Mouse (Mus musculus): ENCODE data around the gene Gm42906.

Gene Gm42906

GRCm38 (mm10) chr5:151149509-151149908 is 278.5 kb downstream of the Gm42906 start:
- in situ Hi-C loops (cut with MseI, MboI) = loop anchor here in 1 of 2 experiments (10.0 kb wide), 1 partner anchor 215 kb away; no protein-coding TSS in a partner anchor

- in situ Hi-C loops (cut with MseI, MboI) = loop anchor here in 1 of 2 experiments (10.0 kb wide), 1 partner anchor 217 kb away; no protein-coding TSS in a partner anchor
Observed at GRCm38 (mm10) chr5:151148079-151148478, 279.9 kb downstream of the Gm42906 start.

GRCm38 (mm10) chr5:151145807-151146206 is 282.2 kb downstream of the Gm42906 start:
- in situ Hi-C loops (cut with MseI, MboI) = loop anchor here in 1 of 2 experiments (10.0 kb wide), 1 partner anchor 219 kb away; no protein-coding TSS in a partner anchor

GRCm38 (mm10) chr5:151143955-151144354 is 284.0 kb downstream of the Gm42906 start:
- in situ Hi-C loops (cut with MseI, MboI) = loop anchor here in 1 of 2 experiments (10.0 kb wide), 1 partner anchor 221 kb away; no protein-coding TSS in a partner anchor

- in situ Hi-C loops (cut with MseI, MboI) = loop anchor here in 1 of 2 experiments (10.0 kb wide), 1 partner anchor 222 kb away; no protein-coding TSS in a partner anchor
Observed at GRCm38 (mm10) chr5:151142671-151143601, 285.0 kb downstream of the Gm42906 start.

- in situ Hi-C loops (cut with MseI, MboI) = loop anchor here in 1 of 2 experiments (10.0 kb wide), 1 partner anchor 223 kb away; no protein-coding TSS in a partner anchor
Observed at GRCm38 (mm10) chr5:151142241-151142640, 285.7 kb downstream of the Gm42906 start.

- in situ Hi-C loops (cut with MseI, MboI) = no loop called here
Observed at GRCm38 (mm10) chr5:151137901-151138300, 290.1 kb downstream of the Gm42906 start.

GRCm38 (mm10) chr5:151137311-151137710 is 290.7 kb downstream of the Gm42906 start:
- in situ Hi-C loops (cut with MseI, MboI) = no loop called here

GRCm38 (mm10) chr5:151135965-151136364 is 292.0 kb downstream of the Gm42906 start:
- in situ Hi-C loops (cut with MseI, MboI) = no loop called here

- in situ Hi-C loops (cut with MseI, MboI) = no loop called here
Observed at GRCm38 (mm10) chr5:151135078-151135826, 292.7 kb downstream of the Gm42906 start.

- in situ Hi-C loops (cut with MseI, MboI) = no loop called here
Observed at GRCm38 (mm10) chr5:151134202-151134601, 293.8 kb downstream of the Gm42906 start.

- in situ Hi-C loops (cut with MseI, MboI) = no loop called here
Observed at GRCm38 (mm10) chr5:151133744-151134143, 294.2 kb downstream of the Gm42906 start.

- in situ Hi-C loops (cut with MseI, MboI) = no loop called here
Observed at GRCm38 (mm10) chr5:151129762-151130161, 298.2 kb downstream of the Gm42906 start.

- in situ Hi-C loops (cut with MseI, MboI) = no loop called here
Observed at GRCm38 (mm10) chr5:151127298-151127717, 300.7 kb downstream of the Gm42906 start.

- in situ Hi-C loops (cut with MseI, MboI) = no loop called here
Observed at GRCm38 (mm10) chr5:151126608-151127005, 301.4 kb downstream of the Gm42906 start.

- in situ Hi-C loops (cut with MseI, MboI) = no loop called here
Observed at GRCm38 (mm10) chr5:151125985-151126607, 301.9 kb downstream of the Gm42906 start.

GRCm38 (mm10) chr5:151117846-151118245 is 310.1 kb downstream of the Gm42906 start:
- in situ Hi-C loops (cut with MseI, MboI) = no loop called here

- in situ Hi-C loops (cut with MseI, MboI) = no loop called here
Observed at GRCm38 (mm10) chr5:151116192-151116887, 311.6 kb downstream of the Gm42906 start.

GRCm38 (mm10) chr5:151112743-151113142 is 315.2 kb downstream of the Gm42906 start:
- in situ Hi-C loops (cut with MseI, MboI) = no loop called here

- in situ Hi-C loops (cut with MseI, MboI) = no loop called here
Observed at GRCm38 (mm10) chr5:151111080-151111871, 316.7 kb downstream of the Gm42906 start.

Measured in mouse trophoblast stem cell (cell line).